Mouse (Mus musculus) gastrocnemius, adult 8-10 months (tissue): ENCODE results near the gene Jpt2. TPM values are rescaled to one million over a fixed set of nuclear protein-coding genes. Genes with fewer than 3 reads are reported as not detected.

Source experiments
- total RNA-seq, 4 experiments: library from RNA; stranded (reverse); gene quantifications; 2 replicates each; pipeline ENCODE4 v1.2.4; 2022

Gene Jpt2
- total RNA-seq, 4 experiments from 2014 or later, result 5.1 to 8.5 (median 6.9) TPM

Other genes with a start within 250 kb of the Jpt2 start
- not detected for gene Rnf151, start 242.6 kb downstream of the Jpt2 start, total RNA-seq
- gene Rps2, start 242.6 kb downstream of the Jpt2 start, total RNA-seq, result 100 to 1,000 TPM; 558 to 703 (median 654) TPM
- 100 to 1,000 TPM; 409 to 503 (median 459) TPM for gene Ndufb10, start 236.2 kb downstream of the Jpt2 start, total RNA-seq
- gene Rpl3l, start 232.9 kb downstream of the Jpt2 start, total RNA-seq, result 100 to 1,000 TPM; 757 to 827 (median 779) TPM
- 100 to 1,000 TPM; 144 to 160 (median 145) TPM for gene Msrb1, start 224.0 kb downstream of the Jpt2 start, total RNA-seq
- not detected for gene Hs3st6, start 207.7 kb downstream of the Jpt2 start, total RNA-seq
- not detected for gene Meiob, start 156.4 kb downstream of the Jpt2 start, total RNA-seq
- gene Hagh, start 120.5 kb downstream of the Jpt2 start, total RNA-seq, result 10 to 100 TPM; 64.2 to 71.5 (median 68.6) TPM
- gene Fahd1, start 110.3 kb downstream of the Jpt2 start, total RNA-seq, result 10 to 100 TPM; 41.7 to 53.2 (median 46.3) TPM
- gene Igfals, start 94.7 kb downstream of the Jpt2 start, total RNA-seq, result 1 to 10 TPM; 2.9 to 3.8 (median 3.3) TPM
- gene Nubp2, start 74.3 kb downstream of the Jpt2 start, total RNA-seq, result 10 to 100 TPM; 10.5 to 13.7 (median 11.9) TPM
- 10 to 100 TPM; 31.0 to 38.6 (median 35.4) TPM for gene Spsb3, start 74.0 kb downstream of the Jpt2 start, total RNA-seq
- gene Eme2, start 65.6 kb downstream of the Jpt2 start, total RNA-seq, result 1 to 10 TPM; 6.6 to 8.7 (median 7.9) TPM
- 10 to 100 TPM; 70.5 to 82.3 (median 75.4) TPM for gene Mrps34, start 65.6 kb downstream of the Jpt2 start, total RNA-seq
- gene Nme3, start 64.2 kb downstream of the Jpt2 start, total RNA-seq, result 10 to 100 TPM; 11.4 to 12.6 (median 12.0) TPM
- 10 to 100 TPM; 12.1 to 15.4 (median 13.7) TPM for gene Mapk8ip3, start 23.7 kb downstream of the Jpt2 start, total RNA-seq
- 1 to 10 TPM; 6.2 to 6.9 (median 6.7) TPM for gene Cramp1l, start 55.1 kb upstream of the Jpt2 start, total RNA-seq
- gene Ift140, start 55.4 kb upstream of the Jpt2 start, total RNA-seq, result 1 to 10 TPM; 1.4 to 2.7 (median 2.3) TPM
- gene Tmem204, start 122.9 kb upstream of the Jpt2 start, total RNA-seq, result 10 to 100 TPM in 1 of 4 experiments, 1 to 10 TPM in 3; 7.9 to 10.7 (median 8.2) TPM
- gene Telo2, start 155.3 kb upstream of the Jpt2 start, total RNA-seq, result 1 to 10 TPM; 4.2 to 8.6 (median 6.0) TPM
- 1 to 10 TPM in 1 of 4 experiments, under 1 TPM in 3; 0.58 to 2.4 (median 0.79) TPM for gene Ptx4, start 160.1 kb upstream of the Jpt2 start, total RNA-seq
- gene Clcn7, start 172.7 kb upstream of the Jpt2 start, total RNA-seq, result 10 to 100 TPM; 13.0 to 18.3 (median 16.0) TPM
- gene Ccdc154, start 201.8 kb upstream of the Jpt2 start, total RNA-seq, result not detected
- gene Gm38655, start 214.8 kb upstream of the Jpt2 start, total RNA-seq, result not detected
- 10 to 100 TPM; 13.8 to 15.5 (median 14.8) TPM for gene BC003965, start 223.9 kb upstream of the Jpt2 start, total RNA-seq
- gene Unkl, start 227.7 kb upstream of the Jpt2 start, total RNA-seq, result 1 to 10 TPM; 3.2 to 5.4 (median 4.3) TPM